Mouse (Mus musculus): ENCODE data around the gene Txnrd1. TPM values are rescaled to one million over a fixed set of nuclear protein-coding genes. Genes with fewer than 3 reads are reported as not detected.

The Txnrd1 gene
- polyA plus RNA-seq, 1 experiment from 2014 or later: 67.9 TPM

GRCm38 (mm10) chr10:82817936-82818335, 15.8 kb upstream of the Txnrd1 start:
- no peak for ATAC-seq (ENCODE audit: low read depth)
- Histone ChIP-seq H3K27me3 (no peaks in the 10 kb centered on the region), H3K27ac (no peak overlapping the region), H3K9ac (no peak overlapping the region), H3K36me3 (no peaks in the 10 kb centered on the region), H3K4me2 (no peak overlapping the region), H3K4me1 (replicated peaks) (peaks cover 17% of the 10 kb centered on the region), H3K4me3 (replicated peaks) (no peak overlapping the region), H3K9me3 (replicated peaks) (no peaks in the 10 kb centered on the region)
- WGBS (ENCODE audit: insufficient replicate concordance): 48% methylated on average over 9 of the region's 9 CpGs
- DNase-seq: no peak

- ATAC-seq (ENCODE audit: low read depth) (no peak), DNase-seq (no peak)
- WGBS (ENCODE audit: insufficient replicate concordance): 68% methylated on average over 6 of the region's 6 CpGs
- Histone ChIP-seq H3K9me3 (replicated peaks) (no peaks in the 10 kb centered on the region), H3K4me1 (replicated peaks) (peaks cover 13% of the 10 kb centered on the region), H3K36me3 (no peaks in the 10 kb centered on the region), H3K9ac (no peak overlapping the region), H3K4me2 (no peak overlapping the region), H3K4me3 (replicated peaks) (no peak overlapping the region), H3K27ac (no peak overlapping the region), H3K27me3 (no peaks in the 10 kb centered on the region)
Observed at GRCm38 (mm10) chr10:82818661-82819060, 15.1 kb upstream of the Txnrd1 start.

- Histone ChIP-seq H3K27me3 (no peaks in the 10 kb centered on the region; the same call in 1 of the 2 replicates), H3K4me3 (replicated peaks) (no peak overlapping the region), H3K4me1 (replicated peaks) (no peaks in the 10 kb centered on the region), H3K36me3 (no peaks in the 10 kb centered on the region), H3K27ac (no peak overlapping the region), H3K9ac (no peak overlapping the region), H3K4me2 (no peak overlapping the region), H3K9me3 (replicated peaks) (no peaks in the 10 kb centered on the region)
- WGBS (ENCODE audit: insufficient replicate concordance): 65% methylated on average over 14 of the region's 14 CpGs
- ATAC-seq (ENCODE audit: low read depth) (no peak), DNase-seq (no peak)
Observed at GRCm38 (mm10) chr10:82823108-82823778, 10.5 kb upstream of the Txnrd1 start.

- no peaks in the 10 kb centered on the region for H3K4me1 ChIP-seq (replicated peaks)
- ATAC-seq (ENCODE audit: low read depth): no peak
- H3K27me3 ChIP-seq: no peaks in the 10 kb centered on the region; the same call in 1 of the 2 replicates
- 67% methylated on average over 5 of the region's 5 CpGs for WGBS (ENCODE audit: insufficient replicate concordance)
- no peak overlapping the region for H3K4me2 ChIP-seq
- DNase-seq: no peak
- no peaks in the 10 kb centered on the region for H3K36me3 ChIP-seq
- H3K9me3 ChIP-seq (replicated peaks): no peaks in the 10 kb centered on the region
- H3K9ac ChIP-seq: no peak overlapping the region
- H3K4me3 ChIP-seq (replicated peaks): no peak overlapping the region
- H3K27ac ChIP-seq: no peak overlapping the region
Observed at GRCm38 (mm10) chr10:82823779-82824177, 10.0 kb upstream of the Txnrd1 start.

GRCm38 (mm10) chr10:82824541-82824940, 9.2 kb upstream of the Txnrd1 start:
- WGBS (ENCODE audit: insufficient replicate concordance): 58% methylated on average over 10 of the region's 10 CpGs

GRCm38 (mm10) chr10:82826516-82826915, 7.2 kb upstream of the Txnrd1 start:
- H3K4me3 ChIP-seq (replicated peaks): no peak overlapping the region
- no peak for ATAC-seq (ENCODE audit: low read depth)

More at GRCm38 (mm10) chr10:82824541-82824940, 9.2 kb upstream of the Txnrd1 start:
- no peak overlapping the region for H3K27ac ChIP-seq
- H3K9me3 ChIP-seq (replicated peaks): no peaks in the 10 kb centered on the region
- H3K27me3 ChIP-seq: no peaks in the 10 kb centered on the region; the same call in 1 of the 2 replicates
- DNase-seq (no peak), ATAC-seq (ENCODE audit: low read depth) (no peak)
- no peak overlapping the region for H3K4me3 ChIP-seq (replicated peaks)
- H3K4me2 ChIP-seq: no peak overlapping the region
- H3K4me1 ChIP-seq (replicated peaks): no peaks in the 10 kb centered on the region
- H3K36me3 ChIP-seq: no peaks in the 10 kb centered on the region
- H3K9ac ChIP-seq: no peak overlapping the region

GRCm38 (mm10) chr10:82835898-82836297, 2.1 kb downstream of the Txnrd1 start:
- DNase-seq (no peak), ATAC-seq (ENCODE audit: low read depth) (no peak)
- Histone ChIP-seq H3K4me1 (replicated peaks) (no peaks in the 10 kb centered on the region; the same call in 1 of the 2 replicates), H3K4me2 (no peak overlapping the region), H3K36me3 (no peaks in the 10 kb centered on the region), H3K9me3 (replicated peaks) (no peaks in the 10 kb centered on the region), H3K27me3 (no peaks in the 10 kb centered on the region), H3K27ac (no peak overlapping the region), H3K9ac (no peak overlapping the region), H3K4me3 (replicated peaks) (no peak overlapping the region)
- 63% methylated on average over 3 of the region's 3 CpGs for WGBS (ENCODE audit: insufficient replicate concordance)

More at GRCm38 (mm10) chr10:82826516-82826915, 7.2 kb upstream of the Txnrd1 start:
- Histone ChIP-seq H3K9ac (no peak overlapping the region), H3K4me1 (replicated peaks) (no peaks in the 10 kb centered on the region), H3K27ac (no peak overlapping the region), H3K36me3 (no peaks in the 10 kb centered on the region), H3K9me3 (replicated peaks) (no peaks in the 10 kb centered on the region), H3K27me3 (no peaks in the 10 kb centered on the region; the same call in 1 of the 2 replicates), H3K4me2 (no peak overlapping the region)
- 48% methylated on average over 6 of the region's 6 CpGs for WGBS (ENCODE audit: insufficient replicate concordance)
- DNase-seq: no peak

GRCm38 (mm10) chr10:82838390-82838789, 4.6 kb downstream of the Txnrd1 start:
- no peaks in the 10 kb centered on the region for H3K27me3 ChIP-seq
- H3K4me2 ChIP-seq: no peak overlapping the region
- no peaks in the 10 kb centered on the region for H3K36me3 ChIP-seq
- H3K4me1 ChIP-seq (replicated peaks): no peaks in the 10 kb centered on the region; the same call in 1 of the 2 replicates
- H3K9ac ChIP-seq: no peak overlapping the region
- no peak overlapping the region for H3K27ac ChIP-seq
- no peak overlapping the region for H3K4me3 ChIP-seq (replicated peaks)
- no peak for DNase-seq
- H3K9me3 ChIP-seq (replicated peaks): no peaks in the 10 kb centered on the region
- 65% methylated on average over 7 of the region's 7 CpGs for WGBS (ENCODE audit: insufficient replicate concordance)
- ATAC-seq (ENCODE audit: low read depth): no peak

GRCm38 (mm10) chr10:82844090-82844489, 10.3 kb downstream of the Txnrd1 start:
- no peak overlapping the region for H3K4me2 ChIP-seq
- H3K4me3 ChIP-seq (replicated peaks): no peak overlapping the region
- H3K27ac ChIP-seq: no peak overlapping the region
- H3K9me3 ChIP-seq (replicated peaks): no peaks in the 10 kb centered on the region
- H3K9ac ChIP-seq: no peak overlapping the region
- no peaks in the 10 kb centered on the region for H3K4me1 ChIP-seq (replicated peaks)
- H3K27me3 ChIP-seq: no peaks in the 10 kb centered on the region
- WGBS (ENCODE audit: insufficient replicate concordance): 48% methylated on average over 6 of the region's 6 CpGs
- ATAC-seq (ENCODE audit: low read depth) (no peak), DNase-seq (no peak)
- H3K36me3 ChIP-seq: no peaks in the 10 kb centered on the region

GRCm38 (mm10) chr10:82844731-82845130, 11.0 kb downstream of the Txnrd1 start:
- no peaks in the 10 kb centered on the region for H3K27me3 ChIP-seq
- no peak for ATAC-seq (ENCODE audit: low read depth)
- H3K27ac ChIP-seq: no peak overlapping the region
- no peak overlapping the region for H3K4me2 ChIP-seq
- H3K4me1 ChIP-seq (replicated peaks): no peaks in the 10 kb centered on the region
- H3K9me3 ChIP-seq (replicated peaks): no peaks in the 10 kb centered on the region
- H3K36me3 ChIP-seq: no peaks in the 10 kb centered on the region
- WGBS (ENCODE audit: insufficient replicate concordance): 72% methylated on average over 8 of the region's 8 CpGs
- H3K9ac ChIP-seq: no peak overlapping the region
- DNase-seq: no peak
- H3K4me3 ChIP-seq (replicated peaks): no peak overlapping the region

GRCm38 (mm10) chr10:82847821-82848459, 14.2 kb downstream of the Txnrd1 start:
- no peak overlapping the region for H3K4me3 ChIP-seq (replicated peaks)
- H3K27me3 ChIP-seq: no peaks in the 10 kb centered on the region
- DNase-seq (no peak), ATAC-seq (ENCODE audit: low read depth) (no peak)
- H3K36me3 ChIP-seq: no peaks in the 10 kb centered on the region
- no peak overlapping the region for H3K4me2 ChIP-seq
- H3K27ac ChIP-seq: no peak overlapping the region
- no peaks in the 10 kb centered on the region for H3K4me1 ChIP-seq (replicated peaks)
- WGBS (ENCODE audit: insufficient replicate concordance): 64% methylated on average over 9 of the region's 9 CpGs
- H3K9me3 ChIP-seq (replicated peaks): no peaks in the 10 kb centered on the region
- H3K9ac ChIP-seq: no peak overlapping the region
